Mouse (Mus musculus) neural tube, embryonic 13.5 days (tissue): ENCODE data around the gene Tbc1d10c. TPM values are rescaled to one million over a fixed set of nuclear protein-coding genes. Genes with fewer than 3 reads are reported as not detected.

ENCODE experiments used
- ATAC-seq: fragments of 200-750 bp; cut with Nextera tagmentation; 2 replicates; pipeline ENCODE4 v1.8.0; 2017; ENCODE audit warnings: low read depth, mild to moderate bottlenecking, moderate TSS enrichment, moderate library complexity
- H3K27ac ChIP-seq: fragments of 300-500 bp; sonication (generic); replicated peaks from 2 replicates; pipeline ENCODE4 v1.5.1; 2015; ENCODE audit warnings: moderate library complexity, mild to moderate bottlenecking, inconsistent platforms
- H3K27me3 ChIP-seq: fragments of 300-500 bp; sonication (generic); 2 replicates; pipeline ENCODE4 v1.6.1; 2015; ENCODE audit warnings: mild to moderate bottlenecking, inconsistent platforms
- H3K36me3 ChIP-seq: fragments of 300-500 bp; sonication (generic); 2 replicates; pipeline ENCODE4 v1.6.1; 2015; ENCODE audit warnings: mild to moderate bottlenecking, inconsistent platforms
- H3K4me1 ChIP-seq: fragments of 300-500 bp; sonication (generic); replicated peaks from 2 replicates; pipeline ENCODE4 v1.6.1; 2015; ENCODE audit warnings: inconsistent platforms
- H3K4me2 ChIP-seq: fragments of 300-500 bp; sonication (generic); 2 replicates; pipeline ENCODE4 v1.6.1; 2015; ENCODE audit warnings: inconsistent platforms, mild to moderate bottlenecking, moderate library complexity
- H3K4me3 ChIP-seq: fragments of 300-500 bp; sonication (generic); 2 replicates; pipeline ENCODE4 v1.5.1; 2015; ENCODE audit warnings: mild to moderate bottlenecking, inconsistent platforms
- H3K9ac ChIP-seq: fragments of 300-500 bp; sonication (generic); 2 replicates; pipeline ENCODE4 v1.6.1; 2015; ENCODE audit warnings: moderate library complexity, mild to moderate bottlenecking, inconsistent platforms
- H3K9me3 ChIP-seq: fragments of 300-500 bp; sonication (generic); 2 replicates; pipeline ENCODE4 v1.6.1; 2016; ENCODE audit warnings: inconsistent platforms
- WGBS: fragments of 180-500 bp; shearing (Covaris S2); methylation state at CpG from one replicate; pipeline ENCODE4 v1.1.7; 2015; 5-methylcytosine and 5-hydroxymethylcytosine counted together
- polyA plus RNA-seq: library from polyadenylated mRNA; unstranded; fragments of >200 nt; fragmentation: Nextera tagmentation; extraction: Ambion mirVana; gene quantifications from 2 replicates; pipeline ENCODE4 v1.2.1, GENCODE M21; 2015

Gene Tbc1d10c
- polyA plus RNA-seq, 1 experiment from 2014 or later: 0.88 TPM

- peak within 1 kb of the TSS; percentile 95 for H3K4me2 ChIP-seq
- 2% methylated on average over 47 of the region's 49 CpGs for WGBS
- ATAC-seq: peak; percentile 14; the same call in 1 of the 2 replicates
- H3K9me3 ChIP-seq: no peaks in the 10 kb centered on the region
- H3K27ac ChIP-seq: no peak within 1 kb of the TSS
- H3K4me1 ChIP-seq: peaks cover 38% of the 10 kb centered on the region
- H3K27me3 ChIP-seq: peaks cover 86% of the 10 kb centered on the region
- H3K36me3 ChIP-seq: no peaks in the 10 kb centered on the region
- peak within 1 kb of the TSS; percentile 53 for H3K4me3 ChIP-seq
- H3K9ac ChIP-seq: peak within 1 kb of the TSS; percentile 71
These were observed 23.1 kb upstream of the Tbc1d10c start, which contains the start of the genes Clcf1 and AC109138.7 for GRCm38 (mm10) chr19:4214071-4214770. Gene Clcf1 (plus strand): TSS chr19:4214238. Gene AC109138.7 (plus strand): TSS chr19:4214357.

GRCm38 (mm10) chr19:4213524-4213974, 22.5 kb upstream of the Tbc1d10c start:
- WGBS: 2% methylated on average over 9 of the region's 9 CpGs
- peaks cover 83% of the 10 kb centered on the region for H3K27me3 ChIP-seq

GRCm38 (mm10) chr19:4211891-4212588, 21.0 kb upstream of the Tbc1d10c start:
- WGBS: 32% methylated on average over 4 of the region's 4 CpGs
- Histone ChIP-seq H3K27ac (no peak overlapping the region), H3K4me3 (no peak overlapping the region), H3K4me1 (peaks cover 36% of the 10 kb centered on the region), H3K9me3 (no peaks in the 10 kb centered on the region), H3K9ac (no peak overlapping the region), H3K4me2 (no peak overlapping the region), H3K36me3 (no peaks in the 10 kb centered on the region), H3K27me3 (peaks cover 71% of the 10 kb centered on the region)
- ATAC-seq: no peak

More at GRCm38 (mm10) chr19:4213524-4213974, 22.5 kb upstream of the Tbc1d10c start:
- Histone ChIP-seq H3K9ac (no peak overlapping the region), H3K4me1 (peaks cover 38% of the 10 kb centered on the region), H3K9me3 (no peaks in the 10 kb centered on the region), H3K4me2 (peak overlapping the region; percentile 95), H3K27ac (no peak overlapping the region), H3K36me3 (no peaks in the 10 kb centered on the region), H3K4me3 (peak overlapping the region; percentile 53)
- ATAC-seq: no peak

GRCm38 (mm10) chr19:4208563-4208962, 17.5 kb upstream of the Tbc1d10c start:
- no peak for ATAC-seq
- no peak overlapping the region for H3K9ac ChIP-seq
- H3K27ac ChIP-seq: no peak overlapping the region
- no peaks in the 10 kb centered on the region for H3K36me3 ChIP-seq
- peaks cover 9% of the 10 kb centered on the region for H3K4me1 ChIP-seq
- no peaks in the 10 kb centered on the region for H3K9me3 ChIP-seq
- WGBS: 69% methylated on average over 5 of the region's 5 CpGs
- no peak overlapping the region for H3K4me3 ChIP-seq
- H3K4me2 ChIP-seq: no peak overlapping the region
- peaks cover 56% of the 10 kb centered on the region for H3K27me3 ChIP-seq

GRCm38 (mm10) chr19:4206971-4207370, 15.9 kb upstream of the Tbc1d10c start:
- H3K36me3 ChIP-seq: no peaks in the 10 kb centered on the region
- 0 out of 2 replicates have a peak overlapping the region, but pooled peaks have one; percentile 43 for H3K9ac ChIP-seq
- H3K27ac ChIP-seq: no peak overlapping the region
- no peak overlapping the region for H3K4me2 ChIP-seq
- no peak for ATAC-seq
- H3K27me3 ChIP-seq: peaks cover 40% of the 10 kb centered on the region
- H3K4me3 ChIP-seq: no peak overlapping the region
- 0% methylated on average over 2 of the region's 2 CpGs for WGBS
- H3K4me1 ChIP-seq: peaks cover 9% of the 10 kb centered on the region
- H3K9me3 ChIP-seq: no peaks in the 10 kb centered on the region

- H3K9me3 ChIP-seq: no peaks in the 10 kb centered on the region
- H3K4me1 ChIP-seq: peaks cover 25% of the 10 kb centered on the region
- no peak for ATAC-seq
- H3K4me2 ChIP-seq: no peak overlapping the region
- peaks cover 26% of the 10 kb centered on the region for H3K27me3 ChIP-seq
- peaks cover 3% of the 10 kb centered on the region; the same call in 1 of the 2 replicates for H3K36me3 ChIP-seq
- no peak overlapping the region for H3K27ac ChIP-seq
- WGBS: 66% methylated on average over 3 of the region's 4 CpGs
- H3K4me3 ChIP-seq: no peak overlapping the region
- no peak overlapping the region for H3K9ac ChIP-seq
These were observed 13.8 kb upstream of the Tbc1d10c start for GRCm38 (mm10) chr19:4204889-4205288.

GRCm38 (mm10) chr19:4203604-4204326, 12.7 kb upstream of the Tbc1d10c start:
- H3K27me3 ChIP-seq: peaks cover 23% of the 10 kb centered on the region
- 65% methylated on average over 13 of the region's 13 CpGs for WGBS
- no peaks in the 10 kb centered on the region for H3K9me3 ChIP-seq
- no peak overlapping the region for H3K4me2 ChIP-seq
- H3K4me3 ChIP-seq: no peak overlapping the region
- no peak for ATAC-seq
- no peak overlapping the region for H3K27ac ChIP-seq
- peaks cover 11% of the 10 kb centered on the region for H3K36me3 ChIP-seq
- H3K9ac ChIP-seq: no peak overlapping the region
- H3K4me1 ChIP-seq: peaks cover 26% of the 10 kb centered on the region

- Histone ChIP-seq H3K4me2 (peak overlapping the region; percentile 97; the same call in 1 of the 2 replicates), H3K27ac (no peak overlapping the region), H3K36me3 (peaks cover 14% of the 10 kb centered on the region), H3K9me3 (no peaks in the 10 kb centered on the region), H3K9ac (no peak overlapping the region), H3K27me3 (peaks cover 23% of the 10 kb centered on the region), H3K4me1 (peaks cover 26% of the 10 kb centered on the region), H3K4me3 (no peak overlapping the region)
- no peak for ATAC-seq
- WGBS: 70% methylated on average over 3 of the region's 3 CpGs
These were observed 12.1 kb upstream of the Tbc1d10c start for GRCm38 (mm10) chr19:4203148-4203547.

- peaks cover 26% of the 10 kb centered on the region for H3K4me1 ChIP-seq
- no peaks in the 10 kb centered on the region for H3K9me3 ChIP-seq
- H3K36me3 ChIP-seq: peaks cover 23% of the 10 kb centered on the region
- peak overlapping the region; percentile 68 for H3K4me3 ChIP-seq
- ATAC-seq: 0 out of 2 replicates have a peak, but pooled peaks have one; percentile 15
- peak overlapping the region; percentile 81 for H3K9ac ChIP-seq
- WGBS: 28% methylated on average over 7 of the region's 7 CpGs
- peaks cover 20% of the 10 kb centered on the region for H3K27me3 ChIP-seq
- peak overlapping the region; percentile 97 for H3K4me2 ChIP-seq
- H3K27ac ChIP-seq: peak overlapping the region; percentile 59; the same call in 1 of the 2 replicates
These were observed 11.1 kb upstream of the Tbc1d10c start for GRCm38 (mm10) chr19:4202149-4202548.

GRCm38 (mm10) chr19:4201291-4201909, 10.3 kb upstream of the Tbc1d10c start, which contains the start of gene Rad9a:
Gene Rad9a (minus strand): TSS chr19:4201662.
- Histone ChIP-seq H3K4me1 (peaks cover 32% of the 10 kb centered on the region), H3K9ac (peak within 1 kb of the TSS; percentile 88), H3K36me3 (peaks cover 31% of the 10 kb centered on the region), H3K4me3 (peak within 1 kb of the TSS; percentile 68), H3K4me2 (peak within 1 kb of the TSS; percentile 97), H3K27me3 (peaks cover 20% of the 10 kb centered on the region), H3K27ac (peak within 1 kb of the TSS; percentile 59), H3K9me3 (no peaks in the 10 kb centered on the region)
- WGBS: 0% methylated on average over 34 of the region's 34 CpGs
- ATAC-seq: peak; percentile 86

GRCm38 (mm10) chr19:4197180-4197579, 6.1 kb upstream of the Tbc1d10c start:
- H3K4me1 ChIP-seq: peaks cover 59% of the 10 kb centered on the region
- ATAC-seq: no peak

More at GRCm38 (mm10) chr19:4197180-4197579, 6.1 kb upstream of the Tbc1d10c start:
- no peaks in the 10 kb centered on the region for H3K27me3 ChIP-seq
- no peak overlapping the region for H3K9ac ChIP-seq
- H3K9me3 ChIP-seq: no peaks in the 10 kb centered on the region
- 74% methylated on average over 3 of the region's 3 CpGs for WGBS
- no peak overlapping the region for H3K4me3 ChIP-seq
- H3K27ac ChIP-seq: no peak overlapping the region
- peaks cover 64% of the 10 kb centered on the region for H3K36me3 ChIP-seq
- H3K4me2 ChIP-seq: no peak overlapping the region
